Mouse (Mus musculus) liver, embryonic 14.5 days (tissue): Measurements from ENCODE around the gene Git1.

Source experiments
- CTCF ChIP-seq: IDR thresholded peaks from 2 replicates; pipeline ENCODE4 v1.5.1; 2016; ENCODE audit warnings: antibody characterized with exemption, low read depth, control low read depth
- EP300 ChIP-seq: IDR thresholded peaks from 2 replicates; pipeline ENCODE4 v1.6.1; 2016; ENCODE audit warnings: antibody characterized with exemption, low read depth

GRCm38 (mm10) chr11:77501392-77501791 is 8.0 kb downstream of the Git1 start:
- TF ChIP-seq CTCF (peak; percentile 96), EP300 (no peak)
